Mouse (Mus musculus): Measurements from ENCODE around the gene Spink8. TPM values are rescaled to one million over a fixed set of nuclear protein-coding genes. Genes with fewer than 3 reads are reported as not detected.
"Not testable (repeated sequence)": the region's sequence is repeated elsewhere in the genome, so short reads cannot be mapped to it uniquely, and the experiment has no call there.

Gene Spink8
- polyA plus RNA-seq (2015; fragmentation: Nextera tagmentation; extraction: Ambion mirVana): 1.4 TPM in 1 of 2 replicates, not detected in the other

GRCm38 (mm10) chr9:109811980-109812379 is at the start of gene Spink8:
Gene Spink8, plus strand, starts transcription at chr9:109812280.
- no peak within 1 kb of the TSS for H3K4me3 ChIP-seq
- H3K36me3 ChIP-seq: no peaks in the 10 kb centered on the region
- no peak within 1 kb of the TSS for H3K27ac ChIP-seq
- H3K4me1 ChIP-seq (replicated peaks): peaks cover 5% of the 10 kb centered on the region; the same call in 1 of the 2 replicates
- H3K9ac ChIP-seq: no peak within 1 kb of the TSS
- H3K27me3 ChIP-seq: peaks cover 5% of the 10 kb centered on the region; the same call in 1 of the 2 replicates
- WGBS: 67% methylated on average over 1 of the region's 1 CpGs
- no peak for ATAC-seq (replicated peaks; ENCODE audit: insufficient number of reproducible peaks, insufficient read depth, low FRiP score, low read depth)
- no peaks in the 10 kb centered on the region for H3K9me3 ChIP-seq (replicated peaks)
- H3K4me2 ChIP-seq: no peak within 1 kb of the TSS

GRCm38 (mm10) chr9:109766841-109767240 is 45.2 kb upstream of the Spink8 start:
- not testable (repeated sequence) for ATAC-seq (replicated peaks; ENCODE audit: insufficient number of reproducible peaks, insufficient read depth, low FRiP score, low read depth); H3K27ac ChIP-seq; H3K9ac ChIP-seq; H3K4me3 ChIP-seq; H3K9me3 ChIP-seq (replicated peaks); H3K27me3 ChIP-seq; H3K36me3 ChIP-seq; H3K4me2 ChIP-seq; H3K4me1 ChIP-seq (replicated peaks)
- 74% methylated on average over 1 of the region's 1 CpGs for WGBS

GRCm38 (mm10) chr9:109790570-109790969 is 21.5 kb upstream of the Spink8 start, which contains the start of gene Fbxw27:
Gene Fbxw27, minus strand, starts transcription at chr9:109790670.
- not testable (repeated sequence) for H3K4me3 ChIP-seq; H3K27ac ChIP-seq; H3K9me3 ChIP-seq (replicated peaks); H3K9ac ChIP-seq; H3K27me3 ChIP-seq; H3K4me2 ChIP-seq; ATAC-seq (replicated peaks; ENCODE audit: insufficient number of reproducible peaks, insufficient read depth, low FRiP score, low read depth); H3K36me3 ChIP-seq; H3K4me1 ChIP-seq (replicated peaks)
- WGBS: 75% methylated on average over 4 of the region's 4 CpGs

- no peak for ATAC-seq (replicated peaks; ENCODE audit: insufficient number of reproducible peaks, insufficient read depth, low FRiP score, low read depth)
- Histone ChIP-seq H3K36me3 (no peaks in the 10 kb centered on the region), H3K9ac (no peak overlapping the region), H3K4me3 (no peak overlapping the region), H3K9me3 (replicated peaks) (no peaks in the 10 kb centered on the region), H3K4me1 (replicated peaks) (no peaks in the 10 kb centered on the region), H3K27me3 (no peaks in the 10 kb centered on the region), H3K27ac (no peak overlapping the region), H3K4me2 (no peak overlapping the region)
- 83% methylated on average over 2 of the region's 2 CpGs for WGBS
Observed at GRCm38 (mm10) chr9:109795221-109795620, 16.9 kb upstream of the Spink8 start.

GRCm38 (mm10) chr9:109795811-109796210 is 16.3 kb upstream of the Spink8 start:
- no peak for ATAC-seq (replicated peaks; ENCODE audit: insufficient number of reproducible peaks, insufficient read depth, low FRiP score, low read depth)
- Histone ChIP-seq H3K27ac (no peak overlapping the region), H3K4me3 (no peak overlapping the region), H3K9me3 (replicated peaks) (no peaks in the 10 kb centered on the region), H3K4me1 (replicated peaks) (no peaks in the 10 kb centered on the region), H3K4me2 (no peak overlapping the region), H3K36me3 (no peaks in the 10 kb centered on the region), H3K9ac (no peak overlapping the region), H3K27me3 (no peaks in the 10 kb centered on the region)
- 61% methylated on average over 2 of the region's 2 CpGs for WGBS

GRCm38 (mm10) chr9:109798051-109798450 is 14.0 kb upstream of the Spink8 start:
- H3K27me3 ChIP-seq: no peaks in the 10 kb centered on the region
- no peaks in the 10 kb centered on the region for H3K36me3 ChIP-seq
- H3K4me2 ChIP-seq: no peak overlapping the region
- H3K9ac ChIP-seq: no peak overlapping the region
- no peak for ATAC-seq (replicated peaks; ENCODE audit: insufficient number of reproducible peaks, insufficient read depth, low FRiP score, low read depth)
- H3K4me3 ChIP-seq: no peak overlapping the region
- no peaks in the 10 kb centered on the region for H3K4me1 ChIP-seq (replicated peaks)
- no peak overlapping the region for H3K27ac ChIP-seq
- H3K9me3 ChIP-seq (replicated peaks): no peaks in the 10 kb centered on the region
- WGBS: 92% methylated on average over 1 of the region's 1 CpGs

- H3K4me3 ChIP-seq; H3K27me3 ChIP-seq; H3K27ac ChIP-seq; H3K9me3 ChIP-seq (replicated peaks); ATAC-seq (replicated peaks; ENCODE audit: insufficient number of reproducible peaks, insufficient read depth, low FRiP score, low read depth); H3K9ac ChIP-seq; H3K4me2 ChIP-seq; H3K36me3 ChIP-seq; H3K4me1 ChIP-seq (replicated peaks): not testable (repeated sequence)
- 77% methylated on average over 2 of the region's 2 CpGs for WGBS
Observed at GRCm38 (mm10) chr9:109805596-109805995, 6.5 kb upstream of the Spink8 start.

- H3K27ac ChIP-seq: no peak overlapping the region
- no peaks in the 10 kb centered on the region for H3K9me3 ChIP-seq (replicated peaks)
- H3K4me2 ChIP-seq: no peak overlapping the region
- H3K9ac ChIP-seq: no peak overlapping the region
- no peak for ATAC-seq (replicated peaks; ENCODE audit: insufficient number of reproducible peaks, insufficient read depth, low FRiP score, low read depth)
- H3K4me1 ChIP-seq (replicated peaks): no peaks in the 10 kb centered on the region
- 21% methylated on average over 1 of the region's 1 CpGs for WGBS
- H3K4me3 ChIP-seq: no peak overlapping the region
- no peaks in the 10 kb centered on the region for H3K36me3 ChIP-seq
- no peaks in the 10 kb centered on the region for H3K27me3 ChIP-seq
Observed at GRCm38 (mm10) chr9:109806260-109806659, 5.8 kb upstream of the Spink8 start.

- Histone ChIP-seq H3K9me3 (replicated peaks) (no peaks in the 10 kb centered on the region), H3K4me1 (replicated peaks) (no peaks in the 10 kb centered on the region), H3K36me3 (no peaks in the 10 kb centered on the region), H3K9ac (no peak overlapping the region), H3K4me3 (no peak overlapping the region), H3K4me2 (no peak overlapping the region), H3K27ac (no peak overlapping the region), H3K27me3 (no peaks in the 10 kb centered on the region)
- WGBS: 78% methylated on average over 2 of the region's 2 CpGs
- no peak for ATAC-seq (replicated peaks; ENCODE audit: insufficient number of reproducible peaks, insufficient read depth, low FRiP score, low read depth)
Observed at GRCm38 (mm10) chr9:109806695-109807293, 5.3 kb upstream of the Spink8 start.

- Histone ChIP-seq H3K9ac (no peak overlapping the region), H3K9me3 (replicated peaks) (no peaks in the 10 kb centered on the region), H3K4me3 (no peak overlapping the region), H3K4me2 (no peak overlapping the region), H3K36me3 (no peaks in the 10 kb centered on the region), H3K27me3 (no peaks in the 10 kb centered on the region), H3K4me1 (replicated peaks) (no peaks in the 10 kb centered on the region), H3K27ac (no peak overlapping the region)
- ATAC-seq (replicated peaks; ENCODE audit: insufficient number of reproducible peaks, insufficient read depth, low FRiP score, low read depth): no peak
- WGBS: 46% methylated on average over 3 of the region's 3 CpGs
Observed at GRCm38 (mm10) chr9:109807898-109808297, 4.2 kb upstream of the Spink8 start.

- Histone ChIP-seq H3K27me3 (peaks cover 5% of the 10 kb centered on the region; the same call in 1 of the 2 replicates), H3K4me3 (no peak overlapping the region), H3K4me1 (replicated peaks) (peaks cover 5% of the 10 kb centered on the region; the same call in 1 of the 2 replicates), H3K9me3 (replicated peaks) (no peaks in the 10 kb centered on the region), H3K9ac (no peak overlapping the region), H3K4me2 (0 out of 2 replicates have a peak overlapping the region, but pooled peaks have one; percentile 6), H3K36me3 (no peaks in the 10 kb centered on the region), H3K27ac (no peak overlapping the region)
- 33% methylated on average over 7 of the region's 7 CpGs for WGBS
- 0 out of 2 replicates have a peak, but pooled peaks have one; percentile 62 for ATAC-seq (replicated peaks; ENCODE audit: insufficient number of reproducible peaks, insufficient read depth, low FRiP score, low read depth)
Observed at GRCm38 (mm10) chr9:109813424-109813823, 1.3 kb downstream of the Spink8 start.

- Histone ChIP-seq H3K27me3 (peaks cover 5% of the 10 kb centered on the region; the same call in 1 of the 2 replicates), H3K9me3 (replicated peaks) (no peaks in the 10 kb centered on the region), H3K9ac (no peak overlapping the region), H3K4me2 (no peak overlapping the region), H3K27ac (no peak overlapping the region), H3K4me3 (no peak overlapping the region), H3K4me1 (replicated peaks) (peaks cover 5% of the 10 kb centered on the region; the same call in 1 of the 2 replicates), H3K36me3 (no peaks in the 10 kb centered on the region)
- 35% methylated on average over 6 of the region's 6 CpGs for WGBS
- no peak for ATAC-seq (replicated peaks; ENCODE audit: insufficient number of reproducible peaks, insufficient read depth, low FRiP score, low read depth)
Observed at GRCm38 (mm10) chr9:109816341-109816740, 4.3 kb downstream of the Spink8 start.

Measured in heart, embryonic 15.5 days (tissue).